Mouse (Mus musculus) stomach, postnatal 0 days (tissue): Measurements from ENCODE around the gene Slc4a1. TPM values are rescaled to one million over a fixed set of nuclear protein-coding genes. Genes with fewer than 3 reads are reported as not detected.
"Not testable (repeated sequence)": the region's sequence is repeated elsewhere in the genome, so short reads cannot be mapped to it uniquely, and the experiment has no call there.

Experiments used
- ATAC-seq: fragments of 200-750 bp; cut with Nextera tagmentation; 2 replicates; pipeline ENCODE4 v1.8.0; 2017; ENCODE audit not compliant: low FRiP score, low TSS enrichment
- DNase-seq: peaks from one replicate; pipeline ENCODE4 v3.0.0-alpha.2; 2016; ENCODE audit warnings: low spot score
- H3K27ac ChIP-seq: fragments of 300-500 bp; sonication (generic); replicated peaks from 2 replicates; pipeline ENCODE4 v1.5.1; 2014; ENCODE audit warnings: mild to moderate bottlenecking, control low read depth
- H3K27me3 ChIP-seq: fragments of 300-500 bp; sonication (generic); 2 replicates; pipeline ENCODE4 v1.6.1; 2014; ENCODE audit warnings: low read length; ENCODE audit not compliant: control insufficient read depth, insufficient read depth
- H3K36me3 ChIP-seq: fragments of 300-500 bp; sonication (generic); 2 replicates; pipeline ENCODE4 v1.6.1; 2014; ENCODE audit warnings: low read length, mixed read lengths; ENCODE audit not compliant: control insufficient read depth, insufficient read depth
- H3K4me1 ChIP-seq: fragments of 300-500 bp; sonication (generic); replicated peaks from 2 replicates; pipeline ENCODE4 v1.6.1; 2014; ENCODE audit warnings: antibody characterized with exemption; ENCODE audit not compliant: control insufficient read depth, insufficient read depth
- H3K4me2 ChIP-seq: fragments of 300-500 bp; sonication (generic); replicated peaks from 2 replicates; pipeline ENCODE4 v1.6.1; 2014; ENCODE audit warnings: low read depth, mild to moderate bottlenecking, control low read depth, moderate library complexity
- H3K4me3 ChIP-seq: fragments of 300-500 bp; sonication (generic); 2 replicates; pipeline ENCODE4 v1.5.1; 2014; ENCODE audit warnings: low read depth, low read length, control low read depth
- H3K9ac ChIP-seq: fragments of 300-500 bp; sonication (generic); 2 replicates; pipeline ENCODE4 v1.6.1; 2014; ENCODE audit warnings: mild to moderate bottlenecking, low read length, control low read depth, mixed read lengths
- H3K9me3 ChIP-seq: fragments of 300-500 bp; sonication (generic); 2 replicates; pipeline ENCODE4 v1.6.1; 2016; ENCODE audit warnings: low read length; ENCODE audit not compliant: control insufficient read depth
- CTCF ChIP-seq: IDR thresholded peaks from 2 replicates; pipeline ENCODE4 v1.5.1; 2016; ENCODE audit warnings: antibody characterized with exemption, low read depth, mild to moderate bottlenecking, moderate library complexity
- EP300 ChIP-seq: optimal IDR thresholded peaks from 2 replicates; pipeline ENCODE3; 2016; ENCODE audit warnings: antibody characterized with exemption
- WGBS: fragments of 180-500 bp; shearing (Covaris S2); extraction: QIAGEN DNeasy Blood & Tissue Kit; methylation state at CpG from one replicate; pipeline ENCODE4 v1.1.7; 2014; 5-methylcytosine and 5-hydroxymethylcytosine counted together
- polyA plus RNA-seq: library from polyadenylated mRNA; unstranded; fragments of >200 nt; fragmentation: Nextera tagmentation; extraction: Ambion mirVana; gene quantifications from 2 replicates; pipeline ENCODE4 v1.2.1, GENCODE M21; 2015

Gene Slc4a1
- polyA plus RNA-seq, 1 experiment from 2014 or later = 0.72 TPM

DNA sequence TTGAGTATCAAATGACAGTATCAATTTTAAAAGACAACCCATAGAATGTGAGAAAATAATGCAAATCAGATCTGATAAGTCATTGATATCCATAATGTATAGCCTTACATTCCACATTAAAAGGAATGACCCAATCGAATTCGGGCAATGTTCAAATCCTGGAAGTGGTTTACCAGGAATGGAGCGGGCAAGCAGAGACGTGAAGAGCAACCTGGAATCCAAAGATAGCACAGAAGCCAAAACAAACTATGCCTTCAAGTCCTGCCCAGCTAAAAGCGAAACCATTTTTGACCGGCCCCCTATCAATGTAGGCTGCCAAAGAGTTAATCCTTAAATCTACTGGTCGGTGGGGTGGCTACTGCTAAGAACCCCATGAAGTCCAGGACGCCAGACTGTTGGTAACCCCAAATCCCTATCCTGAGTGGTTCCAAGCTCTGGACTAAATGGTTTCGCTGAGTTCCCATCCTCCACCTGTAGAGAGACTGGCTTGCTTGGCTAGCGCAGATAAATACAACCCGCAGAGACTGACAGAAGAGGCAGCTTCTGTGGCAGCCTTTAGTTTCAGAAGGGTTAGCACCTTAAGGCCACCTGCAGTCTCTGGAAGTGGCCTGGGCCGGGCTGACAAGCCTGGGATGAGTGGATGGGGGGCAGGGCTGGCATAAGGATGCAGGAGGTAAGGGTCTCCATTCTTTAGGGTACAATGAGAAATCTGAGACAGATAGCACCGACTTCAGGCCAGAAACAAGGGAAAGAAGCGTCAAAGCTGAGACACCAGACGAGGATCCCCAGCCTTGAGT is 26.6 kb upstream of the Slc4a1 start:
- 16% methylated on average over 15 of the region's 15 CpGs for WGBS
- H3K9ac ChIP-seq = no peak overlapping the region
- DNase-seq = no peak
- TF ChIP-seq EP300 = no peak
- TF ChIP-seq CTCF = no peak
- peak; percentile 47 for ATAC-seq
- no peak overlapping the region for H3K27ac ChIP-seq
- H3K9me3 ChIP-seq = no peaks in the 10 kb centered on the region
- H3K36me3 ChIP-seq = no peaks in the 10 kb centered on the region
- peak overlapping the region; percentile 69 for H3K4me2 ChIP-seq
- H3K4me3 ChIP-seq = peak overlapping the region; percentile 36
- no peaks in the 10 kb centered on the region for H3K27me3 ChIP-seq
- peaks cover 6% of the 10 kb centered on the region; the same call in 1 of the 2 replicates for H3K4me1 ChIP-seq

DNA sequence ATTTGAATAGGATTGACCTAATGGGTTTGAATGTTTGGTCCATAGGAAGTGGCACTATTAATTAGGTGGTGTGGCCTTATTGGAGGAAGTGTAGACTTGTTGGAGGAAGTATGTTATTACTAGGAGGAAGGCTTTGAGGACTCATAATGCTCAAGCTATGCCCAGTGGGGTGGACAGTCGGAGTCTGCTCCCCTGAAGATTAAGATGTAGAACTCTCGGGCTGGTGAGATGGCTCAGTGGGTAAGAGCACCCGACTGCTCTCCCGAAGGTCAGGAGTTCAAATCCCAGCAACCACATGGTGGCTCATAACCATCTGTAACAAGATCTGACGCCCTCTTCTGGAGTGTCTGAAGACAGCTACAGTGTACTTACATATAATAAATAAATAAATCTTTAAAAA is 23.4 kb upstream of the Slc4a1 start:
- not testable (repeated sequence) for H3K36me3 ChIP-seq, H3K27ac ChIP-seq, DNase-seq, H3K9me3 ChIP-seq, H3K27me3 ChIP-seq, ATAC-seq, H3K9ac ChIP-seq, H3K4me3 ChIP-seq, H3K4me1 ChIP-seq, H3K4me2 ChIP-seq
- 92% methylated on average over 4 of the region's 5 CpGs for WGBS

DNA sequence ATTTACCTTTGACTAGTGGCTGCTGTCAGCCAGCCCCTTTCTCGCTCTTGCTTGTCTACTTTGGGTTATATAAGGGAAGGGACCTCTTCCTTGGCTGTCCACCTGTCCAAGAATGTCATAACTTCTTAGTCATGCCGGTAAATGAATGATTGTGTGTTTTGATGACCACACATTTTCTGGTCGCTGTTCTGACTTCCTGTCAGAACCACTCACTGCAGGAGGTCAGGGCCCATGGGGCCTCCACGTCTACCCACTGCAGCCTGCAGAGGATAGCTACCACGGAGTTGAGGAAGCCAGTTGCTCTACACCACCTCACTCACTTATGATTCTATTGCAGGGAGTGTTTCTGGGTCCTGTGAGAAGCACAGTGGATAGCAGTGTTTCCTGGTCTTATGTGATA is 20.1 kb upstream of the Slc4a1 start:
- no peak for TF ChIP-seq EP300
- TF ChIP-seq CTCF = no peak
- DNase-seq (no peak), ATAC-seq (no peak)
- Histone ChIP-seq H3K4me2 (no peak overlapping the region), H3K4me3 (no peak overlapping the region), H3K27me3 (no peaks in the 10 kb centered on the region), H3K9me3 (no peaks in the 10 kb centered on the region), H3K9ac (no peak overlapping the region), H3K4me1 (no peaks in the 10 kb centered on the region), H3K36me3 (no peaks in the 10 kb centered on the region), H3K27ac (no peak overlapping the region)
- WGBS = 47% methylated on average over 5 of the region's 5 CpGs

DNA sequence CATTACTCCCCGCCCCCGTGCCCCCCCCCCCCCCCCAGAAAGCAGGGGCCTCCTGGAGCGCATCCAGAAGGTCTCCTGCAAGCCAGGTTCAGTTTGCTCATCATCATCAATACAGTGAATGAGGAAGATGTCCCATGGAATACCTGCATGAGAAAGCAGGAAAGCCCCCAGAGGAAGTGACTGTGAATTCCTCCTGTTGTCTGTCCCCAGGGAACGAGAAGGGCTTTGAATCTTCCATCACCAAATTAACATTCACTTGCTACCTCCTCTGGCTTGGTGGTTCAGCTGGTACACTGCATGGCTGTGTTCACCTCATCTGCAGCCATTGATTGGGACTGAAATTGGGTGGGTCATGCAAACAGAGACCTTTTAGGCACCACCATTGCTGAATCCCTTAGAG is 19.1 kb upstream of the Slc4a1 start:
- Histone ChIP-seq H3K27ac (no peak overlapping the region), H3K9ac (no peak overlapping the region), H3K27me3 (no peaks in the 10 kb centered on the region), H3K36me3 (no peaks in the 10 kb centered on the region), H3K4me1 (no peaks in the 10 kb centered on the region), H3K9me3 (no peaks in the 10 kb centered on the region), H3K4me3 (no peak overlapping the region), H3K4me2 (no peak overlapping the region)
- no peak for ATAC-seq
- TF ChIP-seq EP300 = no peak
- no peak for TF ChIP-seq CTCF
- 55% methylated on average over 4 of the region's 4 CpGs for WGBS
- DNase-seq = no peak

DNA sequence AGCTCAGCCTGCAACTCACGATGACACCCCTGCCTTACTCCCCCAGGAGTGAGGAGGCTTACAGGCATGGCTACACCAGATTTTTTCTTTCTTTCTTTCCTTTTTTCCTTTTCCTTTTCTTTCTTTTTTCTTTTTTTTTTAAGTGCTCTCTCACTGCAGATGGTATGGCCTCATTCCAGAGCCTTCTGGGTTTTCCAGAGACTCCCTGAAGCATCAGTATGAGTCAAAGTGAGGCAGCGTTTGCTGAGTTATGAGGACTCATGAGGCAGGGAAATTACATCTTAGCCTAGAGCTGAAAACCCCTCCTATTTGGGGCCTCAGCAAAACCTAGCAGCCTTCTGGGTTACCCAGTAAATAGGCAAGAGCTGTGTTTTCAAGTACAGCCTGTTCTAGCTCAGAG is 18.4 kb upstream of the Slc4a1 start:
- no peaks in the 10 kb centered on the region for H3K4me1 ChIP-seq
- no peaks in the 10 kb centered on the region for H3K36me3 ChIP-seq
- H3K4me2 ChIP-seq = no peak overlapping the region
- H3K27me3 ChIP-seq = no peaks in the 10 kb centered on the region
- no peak overlapping the region for H3K9ac ChIP-seq
- no peaks in the 10 kb centered on the region for H3K9me3 ChIP-seq
- WGBS = 52% methylated on average over 2 of the region's 2 CpGs
- no peak for DNase-seq
- H3K4me3 ChIP-seq = no peak overlapping the region
- ATAC-seq = no peak
- H3K27ac ChIP-seq = no peak overlapping the region
- no peak for TF ChIP-seq EP300
- TF ChIP-seq CTCF = no peak

DNA sequence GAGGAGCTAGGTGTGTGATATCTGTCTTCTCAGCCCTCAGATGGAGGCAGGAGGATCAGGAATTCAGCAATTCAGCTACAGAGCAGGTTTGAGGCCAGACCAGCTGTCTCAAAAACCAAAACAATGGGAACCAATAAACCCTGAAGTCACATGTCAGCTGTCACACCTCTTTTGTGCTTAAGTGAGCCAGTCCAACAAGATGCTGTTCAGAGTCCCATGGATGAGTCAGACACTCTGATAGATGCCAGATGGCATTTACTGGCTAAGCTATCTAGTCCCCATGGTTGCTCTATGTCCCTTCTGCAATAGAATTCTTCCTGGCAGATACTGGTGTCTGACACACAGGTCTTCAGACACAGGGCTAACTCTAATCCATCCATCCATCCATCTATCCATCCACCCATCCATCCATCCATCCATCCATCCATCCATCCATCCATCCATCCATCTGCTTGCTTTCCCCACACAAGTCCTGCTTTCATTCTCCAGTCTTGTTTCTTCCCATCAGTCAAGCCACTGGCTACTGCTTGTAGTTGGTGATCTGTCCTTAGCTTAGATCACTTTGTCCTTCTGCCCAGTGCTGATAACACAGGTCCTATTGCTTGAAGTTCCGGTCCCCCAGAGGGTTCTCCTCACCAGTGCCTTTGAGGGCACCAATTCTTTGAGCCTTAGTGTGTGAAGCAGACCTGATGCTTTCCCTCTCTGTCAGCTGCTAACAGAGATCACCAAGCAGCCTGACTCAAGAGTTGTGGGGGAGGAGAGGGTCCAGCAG is 17.5 kb upstream of the Slc4a1 start:
- no peak overlapping the region for H3K4me2 ChIP-seq
- no peak overlapping the region for H3K27ac ChIP-seq
- H3K9ac ChIP-seq = no peak overlapping the region
- no peak for DNase-seq
- 86% methylated on average over 1 of the region's 1 CpGs for WGBS
- H3K4me1 ChIP-seq = no peaks in the 10 kb centered on the region
- ATAC-seq = no peak
- H3K4me3 ChIP-seq = no peak overlapping the region
- H3K9me3 ChIP-seq = no peaks in the 10 kb centered on the region
- TF ChIP-seq EP300 = no peak
- no peak for TF ChIP-seq CTCF
- no peaks in the 10 kb centered on the region for H3K27me3 ChIP-seq
- H3K36me3 ChIP-seq = no peaks in the 10 kb centered on the region
